Mouse (Mus musculus) right cerebral cortex, postnatal 10 days (tissue): Measurements from ENCODE around the gene Akap6.

Experiments used
- DNase-seq, 2 experiments: peaks; one replicate each; pipeline ENCODE4 v3.0.0; 2021; ENCODE audit warnings: low spot score in 2 of 2

Akap6 gene

GRCm38 (mm10) chr12:52908448-52909066 is 209.4 kb downstream of the Akap6 start:
- no peak for DNase-seq

- no peak for DNase-seq
Observed at GRCm38 (mm10) chr12:52910345-52910744, 211.2 kb downstream of the Akap6 start.

GRCm38 (mm10) chr12:52910819-52911218 is 211.6 kb downstream of the Akap6 start:
- peak; percentile 78 to 87 for DNase-seq

- DNase-seq: peak; percentile 48 to 55
Observed at GRCm38 (mm10) chr12:52918939-52919338, 219.8 kb downstream of the Akap6 start.

GRCm38 (mm10) chr12:52922510-52922909 is 223.3 kb downstream of the Akap6 start:
- DNase-seq: no peak

- no peak for DNase-seq
Observed at GRCm38 (mm10) chr12:52925448-52925847, 226.3 kb downstream of the Akap6 start.

GRCm38 (mm10) chr12:52933832-52934231 is 234.6 kb downstream of the Akap6 start:
- peak in 1 of 2 experiments; percentile 15 for DNase-seq

- DNase-seq: peak in 1 of 2 experiments; percentile 22
Observed at GRCm38 (mm10) chr12:52934989-52935388, 235.8 kb downstream of the Akap6 start.

GRCm38 (mm10) chr12:52938786-52939185 is 239.6 kb downstream of the Akap6 start:
- no peak for DNase-seq

GRCm38 (mm10) chr12:52939324-52939946 is 240.3 kb downstream of the Akap6 start:
- DNase-seq: no peak

GRCm38 (mm10) chr12:52941941-52942340 is 242.8 kb downstream of the Akap6 start:
- no peak for DNase-seq

- no peak for DNase-seq
Observed at GRCm38 (mm10) chr12:52944274-52944673, 245.1 kb downstream of the Akap6 start.

- DNase-seq: no peak
Observed at GRCm38 (mm10) chr12:52944949-52945348, 245.8 kb downstream of the Akap6 start.

- no peak for DNase-seq
Observed at GRCm38 (mm10) chr12:52950660-52951059, 251.5 kb downstream of the Akap6 start.

- no peak for DNase-seq
Observed at GRCm38 (mm10) chr12:52957587-52957986, 258.4 kb downstream of the Akap6 start.

GRCm38 (mm10) chr12:52957994-52958393 is 258.8 kb downstream of the Akap6 start:
- no peak for DNase-seq

GRCm38 (mm10) chr12:52991745-52992144 is 292.6 kb downstream of the Akap6 start:
- peak in 1 of 2 experiments; percentile 34 for DNase-seq

- DNase-seq: no peak
Observed at GRCm38 (mm10) chr12:53012336-53012735, 313.2 kb downstream of the Akap6 start.

GRCm38 (mm10) chr12:53014539-53014938 is 315.4 kb downstream of the Akap6 start:
- DNase-seq: no peak

- no peak for DNase-seq
Observed at GRCm38 (mm10) chr12:53024575-53025246, 325.5 kb downstream of the Akap6 start.

- no peak for DNase-seq
Observed at GRCm38 (mm10) chr12:53027308-53027707, 328.1 kb downstream of the Akap6 start.

GRCm38 (mm10) chr12:53028926-53029325 is 329.7 kb downstream of the Akap6 start:
- DNase-seq: no peak

- no peak for DNase-seq
Observed at GRCm38 (mm10) chr12:53029910-53030309, 330.7 kb downstream of the Akap6 start.
